Mouse (Mus musculus): Measurements from ENCODE around the gene Mrpl52. TPM values are rescaled to one million over a fixed set of nuclear protein-coding genes. Genes with fewer than 3 reads are reported as not detected.
A peak's percentile ranks its signal among the peaks of the same experiment; 100 is the strongest.

Gene Mrpl52
- total and polyA plus RNA-seq, 2 experiments from 2014 or later: 151 to 277 TPM

DNA sequence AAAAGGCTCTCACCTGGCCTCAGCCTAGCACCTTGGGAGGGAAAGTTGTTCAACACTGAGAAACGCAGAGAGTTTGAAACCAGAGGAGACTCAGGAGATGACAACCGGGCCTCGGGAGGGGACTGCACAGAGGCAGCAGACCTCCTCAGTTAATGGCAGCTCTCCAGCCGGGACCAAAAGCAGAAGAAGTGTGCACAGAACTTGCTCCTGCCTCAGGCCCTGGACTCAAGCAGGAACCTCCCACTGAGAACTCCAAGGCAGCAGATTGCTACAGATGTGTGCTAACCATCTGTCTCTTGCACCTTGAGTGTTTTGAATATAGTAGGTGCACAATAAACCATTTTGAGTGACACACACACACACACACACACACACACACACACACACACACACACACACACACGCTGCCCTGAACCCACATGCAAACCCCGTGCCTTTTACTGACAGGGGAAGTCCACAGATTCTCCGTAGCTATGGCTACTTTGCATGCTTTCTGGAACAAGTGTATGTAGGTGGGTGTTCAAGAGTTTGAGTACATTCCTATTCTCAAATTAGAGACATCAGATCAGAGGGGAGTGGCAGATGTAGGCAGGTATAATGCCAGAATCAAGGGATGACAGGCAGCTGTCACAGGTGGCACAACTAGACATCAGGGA, 28.7 kb upstream of the Mrpl52 start:
- TF ChIP-seq CTCF (IDR thresholded peaks at IDR 0.05; ENCODE audit: low read depth): no peak
- Histone ChIP-seq H3K4me2 (ENCODE audit: low read depth) (no peak overlapping the region), H3K9ac (no peak overlapping the region), H3K4me1 (ENCODE audit: insufficient read depth) (no peaks in the 10 kb centered on the region), H3K36me3 (ENCODE audit: insufficient read depth) (no peaks in the 10 kb centered on the region), H3K9me3 (ENCODE audit: low read length) (no peaks in the 10 kb centered on the region), H3K27ac (ENCODE audit: low read depth, low read length) (no peak overlapping the region), H3K4me3 (ENCODE audit: low read depth, low read length) (no peak overlapping the region), H3K27me3 (ENCODE audit: insufficient read depth, low read length) (no peaks in the 10 kb centered on the region)
- 86% methylated on average over 7 of the region's 7 CpGs for WGBS
- no peak for DNase-seq
- no peak for ATAC-seq

- H3K9ac ChIP-seq: no peak overlapping the region
- H3K4me3 ChIP-seq (ENCODE audit: low read depth, low read length): no peak overlapping the region
- no peak overlapping the region for H3K4me2 ChIP-seq (ENCODE audit: low read depth)
- DNase-seq (no peak), ATAC-seq (no peak)
- 74% methylated on average over 7 of the region's 7 CpGs for WGBS
- H3K27ac ChIP-seq (ENCODE audit: low read depth, low read length): no peak overlapping the region
- no peaks in the 10 kb centered on the region for H3K27me3 ChIP-seq (ENCODE audit: insufficient read depth, low read length)
- H3K36me3 ChIP-seq (ENCODE audit: insufficient read depth): no peaks in the 10 kb centered on the region
- no peak for TF ChIP-seq CTCF (IDR thresholded peaks at IDR 0.05; ENCODE audit: low read depth)
- no peaks in the 10 kb centered on the region for H3K9me3 ChIP-seq (ENCODE audit: low read length)
- no peaks in the 10 kb centered on the region for H3K4me1 ChIP-seq (ENCODE audit: insufficient read depth)
These were observed 28.2 kb upstream of the Mrpl52 start for GRCm38 (mm10) chr14:54398528-54398916.

GRCm38 (mm10) chr14:54398921-54399382, 27.8 kb upstream of the Mrpl52 start:
- ATAC-seq (no peak), DNase-seq (no peak)
- no peak for TF ChIP-seq CTCF (IDR thresholded peaks at IDR 0.05; ENCODE audit: low read depth)
- Histone ChIP-seq H3K4me3 (ENCODE audit: low read depth, low read length) (no peak overlapping the region), H3K27ac (ENCODE audit: low read depth, low read length) (no peak overlapping the region), H3K9me3 (ENCODE audit: low read length) (no peaks in the 10 kb centered on the region), H3K36me3 (ENCODE audit: insufficient read depth) (no peaks in the 10 kb centered on the region), H3K27me3 (ENCODE audit: insufficient read depth, low read length) (no peaks in the 10 kb centered on the region), H3K4me2 (ENCODE audit: low read depth) (no peak overlapping the region), H3K9ac (no peak overlapping the region), H3K4me1 (ENCODE audit: insufficient read depth) (no peaks in the 10 kb centered on the region)
- 69% methylated on average over 8 of the region's 8 CpGs for WGBS

DNA sequence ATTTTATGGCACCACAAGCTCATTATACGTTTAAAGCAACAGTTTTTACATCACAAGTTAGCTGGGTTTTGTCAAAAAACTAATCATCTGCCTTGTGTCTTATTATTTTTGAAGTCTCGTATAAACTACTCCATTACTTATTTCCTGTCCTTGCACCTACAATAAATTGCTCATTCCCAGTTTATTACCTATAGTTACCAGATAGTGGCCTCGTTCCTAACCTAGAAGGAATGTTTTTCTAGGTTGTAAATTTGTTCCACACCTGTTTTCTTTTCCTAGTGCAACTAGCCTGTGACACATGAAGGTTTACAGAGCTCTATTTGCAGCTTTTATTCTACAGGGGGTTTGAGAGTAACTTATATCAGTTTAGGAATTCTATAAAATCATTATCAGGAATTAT, 25.0 kb upstream of the Mrpl52 start:
- WGBS: 78% methylated on average over 3 of the region's 3 CpGs

DNA sequence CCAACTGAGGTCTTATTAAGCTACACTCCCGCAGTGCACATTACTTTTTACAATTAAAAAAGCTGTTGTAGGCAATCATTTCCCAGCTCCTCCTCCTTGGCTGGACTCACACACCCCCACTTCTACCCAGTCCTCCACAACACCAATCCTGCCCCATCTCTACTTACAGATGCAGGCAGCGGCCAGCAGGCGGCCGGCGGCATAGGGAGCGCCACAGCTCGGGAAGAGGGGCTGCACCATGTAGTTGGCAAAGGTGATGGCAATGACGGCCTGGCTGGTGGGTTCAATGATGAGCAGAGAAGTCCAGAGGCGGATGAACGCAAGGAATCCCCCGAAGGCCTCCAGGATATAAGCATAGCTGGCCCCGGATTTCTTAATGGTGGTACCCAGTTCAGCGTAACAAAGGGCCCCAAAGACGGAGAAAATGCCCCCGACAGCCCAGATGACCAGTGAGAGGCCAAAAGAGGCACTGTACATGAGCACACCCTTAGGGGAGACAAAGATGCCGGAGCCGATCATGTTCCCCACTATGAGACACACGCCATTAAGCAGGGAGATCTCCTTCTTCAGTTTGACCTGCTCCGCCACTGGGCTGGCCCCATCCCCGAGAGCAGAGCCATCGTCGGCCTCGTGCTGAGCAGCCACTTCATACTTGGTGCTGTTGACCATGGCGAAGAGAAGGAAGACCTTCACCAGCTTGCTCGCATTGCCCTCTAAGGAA, 18.2 kb upstream of the Mrpl52 start:
- TF ChIP-seq CTCF (IDR thresholded peaks at IDR 0.05; ENCODE audit: low read depth): 0 out of 2 replicates have a peak, but pooled peaks have one; percentile 20
- 0 out of 2 replicates have a peak, but pooled peaks have one; percentile 20 for ATAC-seq
- no peaks in the 10 kb centered on the region for H3K9me3 ChIP-seq (ENCODE audit: low read length)
- no peak overlapping the region for H3K4me2 ChIP-seq (ENCODE audit: low read depth)
- H3K4me3 ChIP-seq (ENCODE audit: low read depth, low read length): no peak overlapping the region
- no peaks in the 10 kb centered on the region for H3K27me3 ChIP-seq (ENCODE audit: insufficient read depth, low read length)
- no peak for DNase-seq
- no peaks in the 10 kb centered on the region for H3K36me3 ChIP-seq (ENCODE audit: insufficient read depth)
- H3K27ac ChIP-seq (ENCODE audit: low read depth, low read length): no peak overlapping the region
- H3K9ac ChIP-seq: no peak overlapping the region
- WGBS: 80% methylated on average over 25 of the region's 25 CpGs
- no peaks in the 10 kb centered on the region for H3K4me1 ChIP-seq (ENCODE audit: insufficient read depth)

More for the DNA sequence above, 25.0 kb upstream of the Mrpl52 start:
- ATAC-seq (no peak), DNase-seq (no peak)
- Histone ChIP-seq H3K9me3 (ENCODE audit: low read length) (no peaks in the 10 kb centered on the region), H3K4me3 (ENCODE audit: low read depth, low read length) (no peak overlapping the region), H3K9ac (no peak overlapping the region), H3K27ac (ENCODE audit: low read depth, low read length) (no peak overlapping the region), H3K36me3 (ENCODE audit: insufficient read depth) (no peaks in the 10 kb centered on the region), H3K27me3 (ENCODE audit: insufficient read depth, low read length) (no peaks in the 10 kb centered on the region), H3K4me1 (ENCODE audit: insufficient read depth) (no peaks in the 10 kb centered on the region), H3K4me2 (ENCODE audit: low read depth) (no peak overlapping the region)
- no peak for TF ChIP-seq CTCF (IDR thresholded peaks at IDR 0.05; ENCODE audit: low read depth)

GRCm38 (mm10) chr14:54409057-54409645, 17.6 kb upstream of the Mrpl52 start:
- no peaks in the 10 kb centered on the region for H3K36me3 ChIP-seq (ENCODE audit: insufficient read depth)
- TF ChIP-seq CTCF (IDR thresholded peaks at IDR 0.05; ENCODE audit: low read depth): no peak
- no peak overlapping the region for H3K4me2 ChIP-seq (ENCODE audit: low read depth)
- no peak for DNase-seq
- WGBS: 79% methylated on average over 7 of the region's 7 CpGs
- H3K4me3 ChIP-seq (ENCODE audit: low read depth, low read length): no peak overlapping the region
- no peak overlapping the region for H3K9ac ChIP-seq
- no peak overlapping the region for H3K27ac ChIP-seq (ENCODE audit: low read depth, low read length)
- H3K4me1 ChIP-seq (ENCODE audit: insufficient read depth): no peaks in the 10 kb centered on the region
- ATAC-seq: no peak
- H3K9me3 ChIP-seq (ENCODE audit: low read length): no peaks in the 10 kb centered on the region
- H3K27me3 ChIP-seq (ENCODE audit: insufficient read depth, low read length): no peaks in the 10 kb centered on the region

Measured in forebrain, postnatal 0 days (tissue).